Mouse (Mus musculus): ENCODE data around the gene Cdh13.

Cdh13 gene

DNA sequence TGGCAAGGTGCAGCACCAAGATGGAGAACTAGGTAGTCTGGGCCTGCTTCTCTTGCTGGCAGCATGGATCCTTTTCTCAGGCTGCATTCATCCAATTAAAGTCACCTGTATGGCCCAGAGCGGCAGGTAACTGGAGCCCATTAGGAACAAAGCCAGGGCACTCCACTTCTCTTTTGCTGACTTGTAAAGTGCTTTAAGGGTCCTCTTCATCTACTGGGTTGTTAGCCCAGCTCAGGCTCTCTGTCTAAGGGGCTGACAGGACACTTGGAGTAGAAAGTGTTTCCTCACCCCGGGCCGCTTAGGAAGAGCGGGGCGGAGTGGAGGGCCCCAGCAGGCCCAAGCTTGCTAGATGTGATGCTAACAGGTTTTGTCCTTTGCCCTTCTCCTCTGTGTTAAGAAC is 12.9 kb downstream of the Cdh13 start:
- no peak for DNase-seq (ENCODE audit: low spot score in 2 of 2)

DNA sequence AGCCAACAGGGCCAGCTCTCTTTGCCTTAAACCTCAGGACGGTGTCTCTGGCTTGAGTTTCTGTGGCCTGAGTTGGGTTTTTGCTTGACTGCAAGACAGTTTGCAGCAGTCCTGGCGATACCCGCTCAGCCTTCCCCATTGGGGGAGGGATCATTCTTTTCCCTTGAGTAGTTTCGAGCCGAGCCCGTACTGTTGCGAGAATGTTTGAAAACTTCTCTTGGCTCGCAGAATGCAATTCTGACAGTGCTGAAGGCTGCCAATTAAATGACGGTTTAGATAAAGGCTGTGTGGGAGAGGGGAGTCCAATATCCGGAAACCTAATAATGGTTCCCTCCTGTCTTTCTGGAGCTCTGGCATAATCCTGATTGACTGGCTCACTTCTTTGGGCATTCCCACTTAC is 23.4 kb downstream of the Cdh13 start:
- DNase-seq (ENCODE audit: low spot score in 2 of 2) = no peak

DNA sequence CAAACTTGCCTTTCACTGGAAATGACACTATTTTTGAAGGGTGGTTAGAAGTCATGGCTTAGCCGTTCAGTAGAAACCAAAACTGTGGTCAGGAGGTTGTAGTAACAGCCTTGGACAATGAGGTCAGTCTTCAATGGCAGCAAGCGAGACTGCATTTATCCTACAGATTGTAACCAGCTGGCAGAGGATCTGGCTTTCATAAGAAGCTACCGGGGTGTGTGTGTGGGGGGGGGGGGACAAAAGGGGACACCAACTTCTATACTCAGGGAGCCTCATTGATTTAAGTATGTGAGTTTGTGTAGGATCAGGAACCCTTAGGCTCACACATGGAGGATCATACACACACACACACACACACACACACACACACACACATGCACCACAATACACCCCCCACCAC is 25.6 kb downstream of the Cdh13 start:
- DNase-seq (ENCODE audit: low spot score in 2 of 2) = no peak

DNA sequence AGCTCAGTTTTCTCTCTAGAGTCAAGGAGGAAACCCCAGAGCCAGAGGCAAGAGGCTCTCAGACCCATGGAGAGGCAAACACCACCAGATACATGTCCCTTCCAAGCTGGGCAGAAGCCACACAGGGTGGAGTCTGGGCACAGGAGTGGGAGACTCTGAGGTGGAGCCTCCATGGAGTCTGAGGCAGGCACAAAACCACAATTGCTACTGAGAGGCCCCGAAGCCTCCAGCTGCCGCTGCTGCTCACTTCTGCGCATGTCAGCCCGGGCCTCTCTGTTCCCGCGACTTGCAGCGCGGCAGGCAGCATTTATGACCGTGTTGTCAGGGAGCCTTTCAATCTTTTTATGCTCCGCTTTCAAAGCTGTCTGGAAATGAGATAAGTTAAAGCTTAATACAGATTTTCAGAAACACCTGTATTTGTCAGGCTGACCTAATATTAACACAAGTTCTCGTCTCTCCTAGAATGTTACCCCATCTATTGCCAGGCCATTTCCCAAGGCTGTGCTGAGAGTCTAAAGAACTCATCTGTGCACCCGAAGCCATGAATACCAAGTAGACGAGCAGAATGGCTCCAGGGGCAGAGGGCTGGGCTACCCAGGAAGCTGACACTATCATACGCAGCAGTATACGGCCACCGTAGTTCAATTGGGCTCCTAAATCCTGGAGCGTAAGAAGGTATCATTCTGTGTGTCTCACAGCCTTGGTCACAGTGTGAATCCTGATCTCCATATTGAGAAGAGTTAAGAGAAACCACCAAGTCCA is 30.1 kb downstream of the Cdh13 start:
- DNase-seq (ENCODE audit: low spot score in 2 of 2) = peak in 1 of 2 experiments; percentile 17

DNA sequence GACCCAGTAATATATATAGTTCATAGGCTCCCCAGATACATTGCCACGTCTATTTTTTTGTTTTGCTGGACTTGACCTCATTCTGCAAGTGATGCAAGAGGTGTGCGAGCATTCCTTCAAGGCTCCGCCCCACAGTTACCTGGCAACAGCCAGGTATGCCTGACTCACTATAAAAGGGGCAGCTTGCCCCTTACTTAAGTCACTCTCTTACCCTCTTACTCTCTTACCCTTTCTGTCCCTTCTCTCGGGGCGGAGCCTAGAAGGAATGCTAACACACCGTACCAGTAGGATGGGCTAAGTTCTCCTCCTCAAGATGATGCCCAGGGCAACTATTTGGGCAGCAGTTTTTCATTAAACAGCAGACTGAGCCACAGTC is 30.6 kb downstream of the Cdh13 start:
- no peak for DNase-seq (ENCODE audit: low spot score in 2 of 2)

DNA sequence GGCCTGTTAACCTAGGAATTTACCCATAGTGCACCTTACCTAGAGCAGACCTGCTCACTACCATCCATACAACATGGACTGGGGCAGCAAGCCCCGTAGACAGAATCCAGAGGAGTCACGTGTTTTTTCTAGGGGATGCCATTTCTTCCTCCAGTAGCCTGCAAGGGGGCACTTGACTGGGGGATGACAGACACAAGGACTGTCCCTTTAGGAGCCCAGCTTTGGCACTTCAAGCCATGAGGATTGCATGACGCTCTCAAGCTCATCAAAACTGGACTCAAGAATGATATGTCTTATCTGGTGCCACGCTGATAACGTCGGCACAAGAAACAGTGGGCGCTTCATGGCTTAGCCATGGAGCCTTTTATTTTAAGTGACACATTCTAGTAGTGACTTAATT is 31.4 kb downstream of the Cdh13 start:
- no peak for DNase-seq (ENCODE audit: low spot score in 2 of 2)

DNA sequence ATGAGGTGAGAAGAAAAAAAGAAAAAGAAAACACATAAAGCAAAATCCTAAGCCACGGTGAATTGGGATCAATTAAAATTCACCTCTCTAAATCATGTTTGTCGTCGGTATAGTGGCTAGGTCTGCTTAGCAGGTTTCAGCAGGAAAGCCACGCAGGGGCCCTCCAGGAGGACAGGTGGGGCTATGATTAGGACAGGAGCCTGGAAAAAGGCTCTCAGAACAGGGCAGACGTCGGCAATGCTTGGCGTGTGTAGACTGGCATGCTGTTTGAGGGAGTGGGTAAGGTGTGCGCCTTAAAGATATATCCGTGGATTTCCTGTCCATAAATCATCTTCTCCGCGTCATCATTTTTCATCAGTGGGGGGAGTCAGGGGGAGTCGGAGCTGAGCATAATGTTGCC is 32.9 kb downstream of the Cdh13 start:
- DNase-seq (ENCODE audit: low spot score in 2 of 2) = no peak

DNA sequence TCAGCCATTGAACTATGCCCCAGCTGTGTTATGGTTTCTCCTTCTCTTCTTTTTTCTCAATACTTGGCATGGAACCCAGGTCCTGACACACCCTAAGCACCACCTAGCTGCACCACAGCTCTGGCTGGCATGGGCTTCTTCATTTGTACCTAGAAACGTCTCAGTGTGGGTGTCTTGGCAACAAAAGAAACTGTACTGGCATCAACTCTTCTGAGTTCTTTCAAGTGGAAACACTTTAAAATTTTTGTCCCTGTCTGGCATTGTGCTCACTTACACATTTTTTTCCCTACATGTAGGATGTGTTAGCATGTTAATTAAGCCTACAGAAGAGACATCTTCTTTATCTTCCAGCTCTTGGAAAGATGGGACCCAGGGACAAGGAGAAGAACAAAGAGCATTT is 37.0 kb downstream of the Cdh13 start:
- peak; percentile 34 to 38 for DNase-seq (ENCODE audit: low spot score in 2 of 2)

DNA sequence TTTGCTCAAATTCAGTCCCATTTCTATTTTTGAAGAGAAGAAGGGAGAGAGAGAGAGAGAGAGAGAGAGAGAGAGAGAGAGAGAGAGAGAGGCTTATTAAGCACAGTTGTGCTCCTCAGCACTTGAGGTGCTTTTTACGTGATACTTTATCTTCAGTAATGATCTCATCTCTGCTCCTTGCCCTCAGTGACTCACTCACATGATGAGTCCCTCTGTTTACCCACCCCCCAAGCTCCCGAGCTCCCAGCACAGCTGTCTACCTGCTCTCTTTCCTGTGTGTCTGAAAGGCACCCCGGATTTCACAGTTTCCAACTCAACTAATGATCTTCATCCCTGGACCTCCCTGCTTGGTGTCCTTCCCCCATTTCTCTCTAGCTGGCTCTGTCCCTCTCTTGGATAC is 39.9 kb downstream of the Cdh13 start:
- DNase-seq (ENCODE audit: low spot score in 2 of 2) = no peak

DNA sequence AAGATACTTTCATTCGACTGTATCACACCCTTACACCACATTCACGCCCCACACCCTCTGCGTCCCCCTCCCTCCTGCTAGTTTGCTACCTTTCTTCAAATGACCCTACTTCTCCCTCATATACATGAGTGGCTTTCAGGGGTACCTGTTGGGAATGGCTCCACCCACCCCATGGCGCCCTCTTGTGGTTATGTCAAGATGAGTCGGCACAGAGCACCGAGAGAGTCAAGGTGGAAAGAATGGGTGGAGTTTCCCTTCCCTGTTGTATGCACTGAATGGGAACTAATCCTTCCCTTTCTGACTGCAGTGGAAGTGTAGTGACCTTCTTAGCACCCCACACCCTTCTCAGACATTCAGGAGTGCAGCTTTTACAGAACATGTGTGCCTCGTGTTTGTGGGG is 51.4 kb downstream of the Cdh13 start:
- DNase-seq (ENCODE audit: low spot score in 2 of 2) = no peak

DNA sequence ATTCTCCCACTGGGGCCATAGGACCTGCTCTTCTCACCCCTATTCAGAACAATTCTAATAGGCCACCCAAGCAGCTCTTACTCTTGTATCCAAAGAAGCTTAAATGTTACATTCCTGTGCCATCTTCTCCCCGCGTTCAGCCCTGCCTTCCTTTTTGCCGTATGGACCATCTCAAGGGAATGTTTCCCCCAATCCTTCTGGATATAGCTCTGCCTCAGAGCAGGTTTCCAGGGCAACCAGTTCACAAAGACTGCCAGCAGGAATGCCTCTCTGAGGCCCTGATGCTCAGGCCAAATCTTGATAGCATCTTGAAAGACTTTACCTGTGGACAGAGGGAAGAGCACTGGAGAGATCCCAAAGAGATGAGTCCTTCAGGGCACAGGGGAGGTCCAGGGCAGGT is 56.2 kb downstream of the Cdh13 start:
- DNase-seq (ENCODE audit: low spot score in 2 of 2) = no peak

DNA sequence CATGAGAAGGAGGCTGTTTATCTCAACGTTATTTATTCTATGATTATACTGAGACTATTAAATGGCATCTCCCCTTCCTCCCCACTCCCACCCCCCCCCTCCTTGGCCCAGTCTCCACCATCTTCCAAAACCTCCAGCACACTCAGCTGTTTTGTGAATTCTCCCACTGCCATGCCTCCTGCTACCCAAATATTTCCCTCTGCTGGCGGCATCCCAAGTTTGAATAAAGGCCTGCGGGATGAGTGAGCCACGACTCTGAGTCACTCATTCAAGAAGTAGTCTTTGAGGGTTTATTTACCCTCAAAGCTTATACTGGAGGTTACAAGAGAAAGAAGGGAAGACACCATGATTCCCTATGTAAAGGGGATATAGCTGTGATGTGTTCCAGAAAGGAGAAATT is 59.7 kb downstream of the Cdh13 start:
- DNase-seq (ENCODE audit: low spot score in 2 of 2) = peak; percentile 35 to 36

DNA sequence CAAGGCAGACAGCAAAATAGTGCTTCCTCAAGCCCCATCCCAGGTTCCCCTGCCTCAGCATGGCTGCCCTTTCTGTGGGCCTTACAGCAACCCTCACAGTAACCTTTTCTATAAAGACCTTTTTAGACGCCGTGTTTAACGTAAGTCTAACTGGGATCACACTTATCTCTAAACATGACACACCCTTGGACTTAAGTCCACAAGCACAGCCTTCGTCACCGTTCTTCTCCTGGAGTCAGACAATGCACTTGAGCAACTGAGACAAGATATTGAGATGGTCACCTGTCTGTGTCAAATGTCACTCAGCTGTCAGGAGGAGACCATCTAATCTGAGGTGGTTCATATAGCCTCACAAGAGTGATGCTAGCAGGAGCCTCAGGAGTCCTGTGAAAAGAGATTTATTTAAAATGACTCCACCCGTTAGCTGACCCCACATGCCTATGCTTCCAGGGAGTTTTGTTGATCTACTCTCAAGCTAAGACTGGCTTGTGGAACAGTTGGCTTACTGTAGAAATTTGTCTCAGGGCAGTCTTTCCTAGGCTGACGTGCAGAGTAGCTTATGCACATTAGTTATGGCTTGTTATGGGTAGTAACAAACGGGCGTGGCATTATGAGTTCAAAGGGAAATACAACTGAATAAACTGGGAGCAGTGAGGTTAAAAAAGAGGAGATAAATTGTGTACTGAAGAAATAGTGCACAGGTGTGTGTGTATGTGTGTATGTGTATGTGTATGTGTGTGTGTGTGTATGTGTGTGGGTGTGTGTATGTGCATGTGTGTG is 65.4 kb downstream of the Cdh13 start:
- no peak for DNase-seq (ENCODE audit: low spot score in 2 of 2)

DNA sequence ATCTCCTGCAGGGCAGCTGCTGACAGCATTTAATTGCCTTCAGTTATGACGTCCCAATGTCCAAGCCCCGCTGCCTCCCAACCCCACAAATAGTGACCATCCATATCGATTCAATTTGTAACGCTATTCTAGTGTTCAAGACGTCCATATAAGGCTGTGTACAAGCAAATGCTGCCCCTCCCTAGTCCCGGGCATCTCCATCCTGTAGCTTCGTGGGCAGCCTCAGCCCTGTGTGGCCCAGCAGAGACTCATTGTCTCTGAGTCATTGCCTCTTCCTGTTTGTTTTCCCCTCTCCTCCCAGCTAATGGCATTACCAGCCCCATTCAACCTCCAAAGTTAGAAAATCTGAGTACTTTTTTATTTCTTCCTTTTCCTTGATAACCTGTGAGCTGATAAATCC is 66.6 kb downstream of the Cdh13 start:
- no peak for DNase-seq (ENCODE audit: low spot score in 2 of 2)

DNA sequence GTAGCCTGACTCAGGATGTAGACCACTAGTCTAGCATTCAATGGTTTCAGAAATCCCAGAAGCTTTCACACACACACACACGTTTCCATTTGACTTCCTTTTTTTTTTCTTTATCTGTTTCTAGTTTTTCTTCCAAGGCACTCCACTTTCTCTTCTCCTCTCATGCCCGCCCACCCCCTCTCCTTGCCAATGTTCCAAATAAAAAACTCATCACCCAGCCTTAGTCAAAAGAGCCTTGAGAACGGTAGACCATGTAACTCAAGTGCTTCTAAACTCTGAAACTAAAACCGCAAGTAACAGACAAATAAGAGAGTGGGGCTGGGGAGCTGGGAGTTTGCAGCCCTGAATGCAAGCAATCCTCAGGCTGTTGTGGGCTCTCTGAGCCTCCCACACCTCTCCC is 69.5 kb downstream of the Cdh13 start:
- DNase-seq (ENCODE audit: low spot score in 2 of 2) = peak; percentile 21 to 37

DNA sequence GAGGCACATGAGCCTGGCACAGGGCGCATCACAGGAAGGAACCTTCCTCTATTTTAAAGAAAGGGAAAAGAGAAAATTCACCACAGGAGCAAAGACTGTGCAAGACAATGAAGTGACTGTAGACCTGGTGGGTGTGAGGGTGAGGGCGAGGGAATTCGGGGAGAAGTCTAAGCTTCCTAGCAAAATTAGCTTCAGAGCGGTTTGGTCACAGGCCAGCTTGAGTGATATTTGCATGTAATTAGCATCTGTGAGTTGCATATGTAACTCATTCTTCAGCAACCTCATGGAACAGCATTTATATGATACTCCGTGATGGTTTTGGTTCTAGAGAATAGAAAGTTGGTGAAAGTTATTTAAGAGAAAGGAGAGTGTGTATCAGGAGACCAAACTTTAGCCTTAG is 73.5 kb downstream of the Cdh13 start:
- no peak for DNase-seq (ENCODE audit: low spot score in 2 of 2)

DNA sequence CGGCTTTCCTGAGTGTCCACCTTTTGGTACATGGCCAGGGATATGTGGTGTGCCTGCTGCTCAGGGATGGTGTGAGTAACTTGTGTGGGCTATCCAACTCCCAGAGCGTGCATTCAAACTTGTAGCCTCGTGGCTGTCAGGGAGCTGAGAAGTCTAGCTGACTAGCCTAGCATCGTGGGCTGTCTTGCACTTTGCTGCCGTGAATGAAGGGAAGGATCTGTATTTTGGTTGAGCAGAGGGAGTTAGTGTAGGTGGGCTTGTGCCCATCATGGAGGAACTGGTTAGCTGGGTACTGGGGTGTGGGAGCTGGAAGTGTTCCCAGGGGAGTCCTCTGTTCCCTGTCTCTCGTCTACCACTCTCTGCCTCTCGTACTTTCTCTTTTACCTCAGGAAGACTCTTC is 74.1 kb downstream of the Cdh13 start:
- peak; percentile 41 to 54 for DNase-seq (ENCODE audit: low spot score in 2 of 2)

DNA sequence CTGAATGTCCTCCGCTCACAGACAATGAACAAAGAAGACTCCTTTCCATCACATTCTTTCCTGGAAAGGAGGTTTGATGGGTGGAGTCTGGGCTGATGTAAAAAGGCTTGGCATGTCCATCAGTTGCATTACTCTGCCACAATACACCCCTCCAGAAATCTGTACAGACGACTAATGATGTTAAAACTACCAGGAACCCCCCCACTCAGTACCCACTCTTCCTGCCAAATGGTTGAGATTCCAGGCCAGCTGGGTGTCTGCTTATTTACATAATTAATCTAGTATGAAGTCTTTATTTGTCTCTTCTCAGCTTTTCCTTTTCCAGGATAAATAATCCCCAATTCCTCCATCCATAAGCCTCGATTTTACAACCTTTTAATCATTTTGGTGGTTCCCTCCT is 80.2 kb downstream of the Cdh13 start:
- DNase-seq (ENCODE audit: low spot score in 2 of 2) = no peak

DNA sequence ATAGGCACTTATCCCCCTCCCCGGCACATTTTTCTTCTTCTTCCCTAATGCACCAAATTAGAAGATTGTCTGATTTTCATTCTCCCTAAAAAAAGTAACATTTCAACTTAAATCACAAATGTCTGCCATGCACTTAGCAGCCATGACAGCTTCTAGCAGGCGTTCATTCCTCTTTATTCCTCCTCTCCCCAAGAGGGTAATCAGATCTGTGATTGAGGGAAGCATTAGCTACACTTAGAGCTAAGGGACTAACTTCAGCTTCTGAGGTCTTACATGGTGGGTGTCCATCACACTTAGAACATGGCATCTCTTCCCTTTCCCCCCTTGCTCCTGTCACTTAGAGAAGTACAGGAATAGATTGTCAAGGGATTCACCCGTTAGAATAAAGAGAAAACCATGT is 89.6 kb downstream of the Cdh13 start:
- no peak for DNase-seq (ENCODE audit: low spot score in 2 of 2)

DNA sequence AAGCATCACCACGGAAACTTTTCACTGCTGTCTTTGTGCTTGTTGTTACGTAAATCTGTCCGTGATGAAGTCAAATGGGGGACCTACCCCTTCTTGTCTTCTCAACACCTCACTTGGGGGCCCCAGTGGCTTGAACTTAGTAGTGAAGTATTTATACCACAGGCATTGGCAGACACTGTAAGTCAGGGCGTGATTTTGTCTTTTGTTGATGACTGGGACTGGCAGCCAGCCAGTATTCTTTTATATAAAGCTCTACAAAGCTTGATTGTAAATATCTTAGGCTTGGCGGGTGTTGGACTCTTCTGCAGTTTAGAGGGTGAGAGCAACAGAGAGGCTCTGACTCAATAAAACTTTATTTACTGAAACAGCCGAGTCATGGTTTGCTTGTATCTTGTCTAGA is 91.2 kb downstream of the Cdh13 start:
- DNase-seq (ENCODE audit: low spot score in 2 of 2) = peak; percentile 50 to 52

DNA sequence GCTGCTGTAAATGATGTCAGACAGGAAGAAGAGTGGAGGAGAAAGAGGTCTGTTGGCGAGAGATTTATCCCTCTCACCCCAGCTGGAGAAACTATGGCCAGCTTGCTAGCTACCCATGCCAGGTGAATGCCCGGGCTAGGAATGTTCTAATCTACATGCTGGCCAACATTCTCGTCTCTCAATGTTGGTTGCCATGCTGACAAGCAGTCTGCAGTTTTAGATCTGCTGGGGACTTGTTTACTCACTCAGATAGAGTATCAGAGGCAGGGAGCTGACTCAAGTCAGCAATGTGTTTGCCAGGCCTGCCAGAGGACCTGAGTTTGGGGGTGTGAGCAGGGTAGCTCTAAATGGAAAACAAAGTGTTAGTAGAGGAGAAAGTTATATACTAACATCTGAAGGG is 93.3 kb downstream of the Cdh13 start:
- no peak for DNase-seq (ENCODE audit: low spot score in 2 of 2)

DNA sequence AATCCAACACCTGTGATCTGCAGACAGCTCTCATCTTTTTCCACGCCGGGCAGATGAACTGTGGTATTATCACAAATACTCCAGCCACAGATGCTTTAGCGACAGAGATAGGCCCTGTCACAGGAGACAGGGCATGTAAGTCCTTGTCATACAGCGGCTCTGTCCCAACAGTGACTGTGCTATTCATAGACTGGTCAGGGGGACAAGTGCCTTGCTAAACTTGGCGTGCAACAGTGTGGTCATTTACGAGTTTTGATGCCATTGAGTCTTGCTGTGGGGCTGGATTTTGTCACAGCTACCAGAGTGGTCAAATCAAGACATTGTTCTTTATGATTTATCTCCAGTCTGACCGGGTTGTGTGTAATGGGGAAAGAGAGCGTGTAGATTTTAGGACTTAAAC is 95.5 kb downstream of the Cdh13 start:
- no peak for DNase-seq (ENCODE audit: low spot score in 2 of 2)

DNA sequence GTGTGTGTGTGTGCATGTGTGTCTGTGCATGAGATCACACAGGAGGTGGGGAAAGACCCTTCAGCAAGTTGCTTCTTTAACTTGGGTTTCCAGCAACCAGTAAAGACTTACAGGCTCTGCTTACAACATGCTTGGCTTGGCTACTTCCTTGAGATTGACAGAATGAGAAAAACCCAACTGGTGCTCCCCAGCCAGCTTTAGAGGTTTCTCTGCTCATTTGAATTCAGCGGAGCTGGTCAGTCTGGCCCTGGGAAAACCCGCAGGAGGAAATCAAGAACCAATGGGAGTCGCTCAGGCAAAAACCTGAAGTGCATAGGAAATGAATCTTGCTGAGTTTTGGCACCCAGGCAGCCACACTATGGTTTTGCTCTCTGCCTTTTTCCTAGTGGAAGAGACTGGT is 96.1 kb downstream of the Cdh13 start:
- no peak for DNase-seq (ENCODE audit: low spot score in 2 of 2)

DNA sequence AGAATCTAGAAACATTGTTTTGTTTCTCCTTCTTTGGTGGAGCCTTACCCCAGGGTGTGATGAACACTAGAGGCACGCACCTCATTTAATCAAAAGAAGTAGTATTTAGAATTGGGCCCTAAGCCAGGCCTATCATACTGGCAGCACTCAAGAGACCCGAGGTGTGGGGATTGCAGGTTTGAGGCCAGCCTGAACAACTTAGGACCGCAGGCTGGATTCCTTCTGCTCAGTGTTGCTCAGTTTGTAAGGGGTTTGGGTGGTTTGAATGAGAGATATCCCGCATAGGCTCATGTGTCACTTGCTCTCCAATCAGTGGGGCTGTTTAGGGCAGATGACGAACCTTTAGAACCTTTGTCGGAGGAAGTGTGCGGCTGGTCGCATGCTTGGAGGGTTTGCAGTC is 96.5 kb downstream of the Cdh13 start:
- no peak for DNase-seq (ENCODE audit: low spot score in 2 of 2)

Data from right cerebral cortex, adult 2 months (tissue).